Mouse (Mus musculus): Measurements from ENCODE around the gene Mfsd14a.
"Not testable (repeated sequence)": the region's sequence is repeated elsewhere in the genome, so short reads cannot be mapped to it uniquely, and the experiment has no call there.

Gene Mfsd14a

GRCm38 (mm10) chr3:116662463-116662863 is at the start of gene Mfsd14a:
Gene Mfsd14a (minus strand): TSS chr3:116662677.
- peak; percentile 100 for DNase-seq (ENCODE audit: low spot score)

GRCm38 (mm10) chr3:116711624-116712435 is 49.4 kb upstream of the Mfsd14a start:
- DNase-seq (ENCODE audit: low spot score), result peak; percentile 82

- no peak for DNase-seq (ENCODE audit: low spot score)
Observed at GRCm38 (mm10) chr3:116710941-116711340, 48.5 kb upstream of the Mfsd14a start.

GRCm38 (mm10) chr3:116705637-116706204 is 43.2 kb upstream of the Mfsd14a start:
- DNase-seq (ENCODE audit: low spot score), result no peak

GRCm38 (mm10) chr3:116703835-116704234 is 41.4 kb upstream of the Mfsd14a start:
- DNase-seq (ENCODE audit: low spot score), result no peak

GRCm38 (mm10) chr3:116702647-116703272 is 40.3 kb upstream of the Mfsd14a start:
- DNase-seq (ENCODE audit: low spot score), result no peak

- no peak for DNase-seq (ENCODE audit: low spot score)
Observed at GRCm38 (mm10) chr3:116701601-116702000, 39.1 kb upstream of the Mfsd14a start.

- no peak for DNase-seq (ENCODE audit: low spot score)
Observed at GRCm38 (mm10) chr3:116698786-116699185, 36.3 kb upstream of the Mfsd14a start.

- no peak for DNase-seq (ENCODE audit: low spot score)
Observed at GRCm38 (mm10) chr3:116695666-116695985, 33.1 kb upstream of the Mfsd14a start.

- DNase-seq (ENCODE audit: low spot score), result no peak
Observed at GRCm38 (mm10) chr3:116694955-116695665, 32.6 kb upstream of the Mfsd14a start.

GRCm38 (mm10) chr3:116694312-116694711 is 31.8 kb upstream of the Mfsd14a start:
- DNase-seq (ENCODE audit: low spot score), result no peak

- no peak for DNase-seq (ENCODE audit: low spot score)
Observed at GRCm38 (mm10) chr3:116681160-116681559, 18.7 kb upstream of the Mfsd14a start, which contains the start of gene Gm43191. Gene Gm43191 (minus strand): TSS chr3:116681260.

- DNase-seq (ENCODE audit: low spot score), result not testable (repeated sequence)
Observed at GRCm38 (mm10) chr3:116664281-116664680, 1.8 kb upstream of the Mfsd14a start.

- no peak for DNase-seq (ENCODE audit: low spot score)
Observed at GRCm38 (mm10) chr3:116661870-116662414, 535 bp downstream of the Mfsd14a start.

- no peak for DNase-seq (ENCODE audit: low spot score)
Observed at GRCm38 (mm10) chr3:116661288-116661869, 1.1 kb downstream of the Mfsd14a start.

- no peak for DNase-seq (ENCODE audit: low spot score)
Observed at GRCm38 (mm10) chr3:116659856-116660430, 2.5 kb downstream of the Mfsd14a start.

GRCm38 (mm10) chr3:116658928-116659565 is 3.4 kb downstream of the Mfsd14a start:
- DNase-seq (ENCODE audit: low spot score), result no peak

- DNase-seq (ENCODE audit: low spot score), result no peak
Observed at GRCm38 (mm10) chr3:116656184-116656965, 6.1 kb downstream of the Mfsd14a start.

GRCm38 (mm10) chr3:116654051-116654450 is 8.4 kb downstream of the Mfsd14a start:
- not testable (repeated sequence) for DNase-seq (ENCODE audit: low spot score)
